Mouse (Mus musculus): ENCODE results near the gene Vps18. TPM values are rescaled to one million over a fixed set of nuclear protein-coding genes. Genes with fewer than 3 reads are reported as not detected.

The Vps18 gene
- polyA plus RNA-seq, 1 experiment from 2014 or later: 10.9 TPM

DNA sequence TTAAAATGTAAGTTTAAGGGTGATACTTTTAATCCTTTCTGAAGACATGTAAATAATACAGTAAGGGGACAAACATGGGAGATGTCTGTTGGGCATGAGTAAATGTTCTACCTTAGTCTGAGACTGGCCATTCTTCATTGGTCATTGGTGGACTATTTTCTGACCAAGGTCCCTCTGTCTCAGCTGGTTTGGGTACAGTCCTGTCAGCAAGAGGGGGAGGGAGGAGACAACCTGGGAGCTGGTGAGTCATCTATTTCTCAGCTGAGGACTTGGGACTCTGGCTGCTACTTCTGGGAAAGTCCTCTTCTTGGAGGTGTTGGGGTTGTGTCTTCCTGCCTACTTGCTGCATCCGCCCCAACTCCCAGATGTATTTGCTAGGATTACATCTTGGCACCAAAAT lies 14.4 kb upstream of the Vps18 start:
- Histone ChIP-seq H3K36me3 (ENCODE audit: control insufficient read depth, insufficient read depth, low read length) (no peaks in the 10 kb centered on the region), H3K4me3 (ENCODE audit: low read depth, low read length) (no peak overlapping the region), H3K4me2 (replicated peaks; ENCODE audit: low read depth, low read length) (no peak overlapping the region), H3K9me3 (ENCODE audit: control insufficient read depth, low read depth, low read length) (no peaks in the 10 kb centered on the region), H3K27ac (ENCODE audit: low read length) (no peak overlapping the region), H3K4me1 (ENCODE audit: control insufficient read depth, insufficient read depth, low read length) (no peaks in the 10 kb centered on the region), H3K9ac (replicated peaks; ENCODE audit: low read depth, low read length) (no peak overlapping the region), H3K27me3 (ENCODE audit: control insufficient read depth, insufficient read depth, low read length) (no peaks in the 10 kb centered on the region)
- no peak for ATAC-seq (ENCODE audit: insufficient number of reproducible peaks, insufficient read depth, low FRiP score, low read depth)
- WGBS: 79% methylated on average over 1 of the region's 1 CpGs

DNA sequence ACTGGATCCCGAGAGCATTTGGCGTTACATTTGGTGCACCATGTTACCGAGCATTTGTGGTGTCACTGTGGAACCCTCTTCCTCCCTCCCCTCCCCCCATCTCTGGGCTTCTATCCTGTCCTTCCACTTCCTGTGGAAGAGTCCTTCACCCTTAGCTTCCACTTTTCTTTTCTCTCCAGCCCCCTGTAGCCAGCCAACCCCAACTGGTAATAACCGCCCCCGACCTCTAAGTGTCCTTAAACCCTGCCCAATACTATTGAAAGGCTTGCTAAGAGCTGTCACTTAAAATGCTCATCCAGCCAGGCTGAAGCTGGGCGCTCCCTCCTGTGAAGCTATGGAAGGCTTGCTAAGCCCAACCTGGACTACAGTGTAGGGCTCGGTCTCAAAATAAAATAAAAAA lies 11.6 kb upstream of the Vps18 start:
- no peak for ATAC-seq (ENCODE audit: insufficient number of reproducible peaks, insufficient read depth, low FRiP score, low read depth)
- H3K27ac ChIP-seq (ENCODE audit: low read length): no peak overlapping the region
- WGBS: 76% methylated on average over 7 of the region's 7 CpGs

DNA sequence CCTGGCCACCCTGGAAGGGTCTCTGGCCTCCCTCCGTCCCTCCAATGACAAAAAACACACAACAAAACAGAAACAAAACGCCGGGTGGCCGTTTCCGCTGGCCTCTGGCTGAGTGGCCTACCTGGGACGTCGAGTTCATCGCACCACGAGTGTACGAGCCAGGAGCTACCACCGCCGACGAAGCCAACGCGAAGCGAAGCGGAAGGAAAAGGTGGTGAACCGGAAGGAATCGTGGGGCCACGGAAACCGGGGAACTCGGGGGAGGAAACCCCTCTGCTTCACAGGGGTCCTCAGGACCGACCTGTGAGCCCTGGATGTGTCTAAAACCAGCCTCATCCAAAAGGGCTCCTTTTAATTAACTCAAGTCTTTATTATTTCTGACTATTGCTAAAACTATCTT lies 10.7 kb upstream of the Vps18 start:
- H3K9ac ChIP-seq (replicated peaks; ENCODE audit: low read depth, low read length): no peak overlapping the region
- no peaks in the 10 kb centered on the region for H3K9me3 ChIP-seq (ENCODE audit: control insufficient read depth, low read depth, low read length)
- no peaks in the 10 kb centered on the region for H3K4me1 ChIP-seq (ENCODE audit: control insufficient read depth, insufficient read depth, low read length)
- no peak overlapping the region for H3K4me3 ChIP-seq (ENCODE audit: low read depth, low read length)
- WGBS: 88% methylated on average over 23 of the region's 23 CpGs
- no peak for ATAC-seq (ENCODE audit: insufficient number of reproducible peaks, insufficient read depth, low FRiP score, low read depth)
- no peaks in the 10 kb centered on the region for H3K36me3 ChIP-seq (ENCODE audit: control insufficient read depth, insufficient read depth, low read length)
- H3K27me3 ChIP-seq (ENCODE audit: control insufficient read depth, insufficient read depth, low read length): no peaks in the 10 kb centered on the region
- H3K27ac ChIP-seq (ENCODE audit: low read length): no peak overlapping the region
- H3K4me2 ChIP-seq (replicated peaks; ENCODE audit: low read depth, low read length): no peak overlapping the region

More for the DNA sequence above, 11.6 kb upstream of the Vps18 start:
- no peaks in the 10 kb centered on the region for H3K27me3 ChIP-seq (ENCODE audit: control insufficient read depth, insufficient read depth, low read length)
- H3K4me2 ChIP-seq (replicated peaks; ENCODE audit: low read depth, low read length): no peak overlapping the region
- H3K36me3 ChIP-seq (ENCODE audit: control insufficient read depth, insufficient read depth, low read length): no peaks in the 10 kb centered on the region
- H3K4me3 ChIP-seq (ENCODE audit: low read depth, low read length): no peak overlapping the region
- H3K9ac ChIP-seq (replicated peaks; ENCODE audit: low read depth, low read length): no peak overlapping the region
- no peaks in the 10 kb centered on the region for H3K4me1 ChIP-seq (ENCODE audit: control insufficient read depth, insufficient read depth, low read length)
- H3K9me3 ChIP-seq (ENCODE audit: control insufficient read depth, low read depth, low read length): no peaks in the 10 kb centered on the region

DNA sequence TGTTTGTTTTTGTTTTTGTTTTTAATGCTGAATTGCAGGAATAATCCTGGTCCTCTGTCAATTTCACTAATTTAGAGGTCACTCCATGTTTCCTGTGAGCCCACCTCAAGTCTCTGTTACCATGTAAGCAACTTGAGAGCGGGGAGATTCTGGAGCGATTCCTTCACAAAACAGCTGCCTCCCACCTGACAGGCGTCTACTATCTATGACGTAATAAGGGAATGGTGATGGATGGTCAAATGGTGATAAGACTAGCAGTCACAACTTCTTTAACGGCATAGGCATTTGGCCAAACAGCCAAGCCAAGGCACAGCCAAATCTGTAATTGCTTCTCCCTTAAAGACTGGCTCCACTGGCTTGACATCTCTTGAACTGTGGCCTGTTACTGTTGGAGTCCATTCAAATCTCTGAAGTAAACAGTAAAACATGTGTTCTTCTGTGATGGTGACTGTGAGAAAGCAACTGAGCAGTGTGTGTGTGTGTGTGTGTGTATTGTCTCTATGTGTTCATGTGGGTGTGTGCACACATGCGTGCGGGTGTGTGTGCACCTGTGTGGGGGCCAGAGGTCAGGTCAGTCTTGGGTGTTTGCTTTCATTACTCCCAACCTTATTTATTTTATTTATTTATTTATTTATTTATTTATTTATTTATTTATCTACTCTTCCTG lies 6.5 kb upstream of the Vps18 start:
- ATAC-seq (ENCODE audit: insufficient number of reproducible peaks, insufficient read depth, low FRiP score, low read depth): no peak
- Histone ChIP-seq H3K36me3 (ENCODE audit: control insufficient read depth, insufficient read depth, low read length) (no peaks in the 10 kb centered on the region), H3K4me2 (replicated peaks; ENCODE audit: low read depth, low read length) (no peak overlapping the region), H3K27me3 (ENCODE audit: control insufficient read depth, insufficient read depth, low read length) (no peaks in the 10 kb centered on the region), H3K9me3 (ENCODE audit: control insufficient read depth, low read depth, low read length) (no peaks in the 10 kb centered on the region), H3K27ac (ENCODE audit: low read length) (no peak overlapping the region), H3K4me3 (ENCODE audit: low read depth, low read length) (no peak overlapping the region), H3K4me1 (ENCODE audit: control insufficient read depth, insufficient read depth, low read length) (no peaks in the 10 kb centered on the region), H3K9ac (replicated peaks; ENCODE audit: low read depth, low read length) (no peak overlapping the region)
- WGBS: 76% methylated on average over 7 of the region's 7 CpGs

DNA sequence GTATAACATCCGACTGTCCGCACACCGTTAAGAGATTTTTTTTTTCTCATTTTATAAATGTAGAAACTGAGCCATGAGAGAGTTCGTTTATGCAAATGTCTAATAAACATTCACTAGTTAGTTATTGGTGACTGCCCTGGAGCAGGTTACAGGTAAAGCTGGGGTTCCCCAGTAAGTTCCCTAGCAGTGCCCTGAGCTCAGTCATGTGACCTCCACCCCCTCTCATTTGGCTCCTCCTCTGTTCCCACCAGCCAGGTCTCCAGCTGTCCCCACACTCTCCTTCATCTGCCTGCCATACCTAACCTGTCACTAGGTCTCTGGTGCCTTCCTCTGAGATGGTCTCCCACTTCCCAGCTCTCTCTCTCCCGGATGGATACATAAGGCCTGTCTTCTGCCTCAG lies 1.2 kb upstream of the Vps18 start:
- Histone ChIP-seq H3K27ac (ENCODE audit: low read length) (no peak overlapping the region), H3K4me2 (replicated peaks; ENCODE audit: low read depth, low read length) (no peak overlapping the region), H3K4me1 (ENCODE audit: control insufficient read depth, insufficient read depth, low read length) (peaks cover 9% of the 10 kb centered on the region; the same call in 1 of the 2 replicates), H3K36me3 (ENCODE audit: control insufficient read depth, insufficient read depth, low read length) (peaks cover 18% of the 10 kb centered on the region; the same call in 1 of the 2 replicates), H3K4me3 (ENCODE audit: low read depth, low read length) (no peak overlapping the region), H3K9me3 (ENCODE audit: control insufficient read depth, low read depth, low read length) (no peaks in the 10 kb centered on the region), H3K27me3 (ENCODE audit: control insufficient read depth, insufficient read depth, low read length) (no peaks in the 10 kb centered on the region), H3K9ac (replicated peaks; ENCODE audit: low read depth, low read length) (no peak overlapping the region)
- ATAC-seq (ENCODE audit: insufficient number of reproducible peaks, insufficient read depth, low FRiP score, low read depth): no peak
- 84% methylated on average over 5 of the region's 5 CpGs for WGBS

DNA sequence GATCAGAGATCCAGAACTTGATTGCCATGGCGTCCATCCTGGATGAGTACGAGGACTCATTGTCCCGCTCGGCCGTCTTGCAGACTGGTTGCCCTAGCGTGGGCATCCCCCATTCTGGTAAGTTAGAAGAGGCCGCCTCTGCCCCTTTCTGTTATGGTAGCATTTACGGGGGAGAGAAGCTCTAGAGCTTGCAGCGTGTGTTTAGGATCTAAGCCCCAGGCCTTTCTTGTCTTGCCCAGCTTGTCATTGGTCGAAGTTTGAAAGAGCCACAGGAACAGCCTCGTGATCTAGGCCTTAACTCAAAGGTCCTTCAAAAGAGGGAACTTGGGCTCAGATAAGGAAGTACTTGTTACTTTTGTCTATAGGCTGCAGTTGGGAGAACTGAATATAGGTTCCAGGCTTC lies 475 bp downstream of the Vps18 start:
- Histone ChIP-seq H3K36me3 (ENCODE audit: control insufficient read depth, insufficient read depth, low read length) (peaks cover 35% of the 10 kb centered on the region), H3K27ac (ENCODE audit: low read length) (no peak overlapping the region; the same call in 1 of the 2 replicates), H3K9me3 (ENCODE audit: control insufficient read depth, low read depth, low read length) (no peaks in the 10 kb centered on the region), H3K27me3 (ENCODE audit: control insufficient read depth, insufficient read depth, low read length) (no peaks in the 10 kb centered on the region), H3K4me2 (replicated peaks; ENCODE audit: low read depth, low read length) (peak overlapping the region; percentile 87), H3K4me3 (ENCODE audit: low read depth, low read length) (peak overlapping the region; percentile 68), H3K4me1 (ENCODE audit: control insufficient read depth, insufficient read depth, low read length) (peaks cover 9% of the 10 kb centered on the region; the same call in 1 of the 2 replicates), H3K9ac (replicated peaks; ENCODE audit: low read depth, low read length) (peak overlapping the region; percentile 64)
- 3% methylated on average over 11 of the region's 11 CpGs for WGBS
- no peak for ATAC-seq (ENCODE audit: insufficient number of reproducible peaks, insufficient read depth, low FRiP score, low read depth)

DNA sequence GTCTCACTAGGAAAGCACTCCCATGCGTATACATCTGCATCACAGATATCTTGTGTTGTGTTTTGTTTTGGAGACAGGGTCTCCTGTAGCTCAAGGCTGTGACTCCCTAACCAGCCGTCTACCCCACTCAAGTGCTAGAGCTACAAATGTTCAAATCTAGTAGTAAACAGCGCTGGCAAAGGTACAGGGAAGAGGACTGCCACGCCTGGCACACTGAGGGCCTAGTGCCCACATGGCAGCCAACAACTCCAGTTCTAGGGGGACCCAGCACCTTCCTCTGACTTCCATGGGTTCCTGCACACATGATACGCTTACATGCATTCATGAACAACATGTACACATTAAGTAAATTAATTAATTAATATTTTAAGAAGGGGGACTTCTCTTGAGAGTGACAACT lies 3.7 kb downstream of the Vps18 start:
- H3K4me3 ChIP-seq (ENCODE audit: low read depth, low read length): no peak overlapping the region
- no peak overlapping the region for H3K9ac ChIP-seq (replicated peaks; ENCODE audit: low read depth, low read length)
- 91% methylated on average over 5 of the region's 5 CpGs for WGBS
- ATAC-seq (ENCODE audit: insufficient number of reproducible peaks, insufficient read depth, low FRiP score, low read depth): no peak
- no peak overlapping the region for H3K27ac ChIP-seq (ENCODE audit: low read length)
- peaks cover 57% of the 10 kb centered on the region for H3K36me3 ChIP-seq (ENCODE audit: control insufficient read depth, insufficient read depth, low read length)
- H3K4me1 ChIP-seq (ENCODE audit: control insufficient read depth, insufficient read depth, low read length): peaks cover 9% of the 10 kb centered on the region; the same call in 1 of the 2 replicates
- no peak overlapping the region for H3K4me2 ChIP-seq (replicated peaks; ENCODE audit: low read depth, low read length)
- H3K27me3 ChIP-seq (ENCODE audit: control insufficient read depth, insufficient read depth, low read length): no peaks in the 10 kb centered on the region
- H3K9me3 ChIP-seq (ENCODE audit: control insufficient read depth, low read depth, low read length): no peaks in the 10 kb centered on the region

DNA sequence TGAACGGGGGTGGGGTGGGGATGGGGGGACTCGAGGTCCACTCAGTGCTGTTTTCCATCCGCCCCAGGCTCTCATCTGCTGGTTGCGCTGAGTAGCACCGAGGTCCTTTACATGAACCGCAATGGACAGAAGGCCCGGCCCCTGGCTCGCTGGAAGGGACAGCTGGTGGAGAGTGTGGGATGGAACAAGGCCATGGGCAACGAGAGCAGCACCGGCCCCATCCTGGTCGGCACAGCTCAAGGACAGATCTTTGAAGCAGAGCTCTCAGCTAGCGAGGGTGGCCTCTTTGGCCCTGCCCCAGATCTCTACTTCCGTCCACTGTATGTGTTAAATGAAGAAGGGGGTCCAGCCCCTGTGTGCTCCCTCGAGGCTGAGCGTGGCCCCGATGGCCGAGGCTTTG lies 4.3 kb downstream of the Vps18 start:
- Histone ChIP-seq H3K9me3 (ENCODE audit: control insufficient read depth, low read depth, low read length) (no peaks in the 10 kb centered on the region), H3K4me2 (replicated peaks; ENCODE audit: low read depth, low read length) (no peak overlapping the region), H3K27ac (ENCODE audit: low read length) (no peak overlapping the region), H3K9ac (replicated peaks; ENCODE audit: low read depth, low read length) (no peak overlapping the region), H3K27me3 (ENCODE audit: control insufficient read depth, insufficient read depth, low read length) (no peaks in the 10 kb centered on the region), H3K36me3 (ENCODE audit: control insufficient read depth, insufficient read depth, low read length) (peaks cover 63% of the 10 kb centered on the region), H3K4me3 (ENCODE audit: low read depth, low read length) (no peak overlapping the region), H3K4me1 (ENCODE audit: control insufficient read depth, insufficient read depth, low read length) (peaks cover 7% of the 10 kb centered on the region; the same call in 1 of the 2 replicates)
- ATAC-seq (ENCODE audit: insufficient number of reproducible peaks, insufficient read depth, low FRiP score, low read depth): no peak
- WGBS: 91% methylated on average over 17 of the region's 17 CpGs

DNA sequence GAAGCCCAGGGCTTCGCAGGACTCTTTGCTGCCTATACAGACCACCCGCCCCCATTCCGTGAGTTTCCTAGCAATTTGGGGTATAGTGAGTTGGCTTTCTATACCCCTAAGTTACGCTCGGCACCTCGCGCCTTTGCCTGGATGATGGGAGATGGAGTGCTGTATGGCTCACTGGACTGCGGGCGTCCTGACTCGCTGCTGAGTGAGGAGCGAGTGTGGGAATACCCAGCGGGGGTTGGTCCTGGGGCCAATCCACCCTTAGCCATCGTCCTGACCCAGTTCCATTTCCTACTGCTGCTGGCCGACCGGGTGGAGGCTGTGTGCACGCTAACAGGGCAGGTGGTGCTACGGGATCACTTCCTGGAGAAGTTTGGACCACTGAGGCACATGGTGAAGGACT lies 4.8 kb downstream of the Vps18 start:
- Histone ChIP-seq H3K9ac (replicated peaks; ENCODE audit: low read depth, low read length) (no peak overlapping the region), H3K9me3 (ENCODE audit: control insufficient read depth, low read depth, low read length) (no peaks in the 10 kb centered on the region), H3K27me3 (ENCODE audit: control insufficient read depth, insufficient read depth, low read length) (no peaks in the 10 kb centered on the region), H3K4me3 (ENCODE audit: low read depth, low read length) (no peak overlapping the region), H3K27ac (ENCODE audit: low read length) (no peak overlapping the region), H3K4me1 (ENCODE audit: control insufficient read depth, insufficient read depth, low read length) (peaks cover 4% of the 10 kb centered on the region; the same call in 1 of the 2 replicates), H3K36me3 (ENCODE audit: control insufficient read depth, insufficient read depth, low read length) (peaks cover 64% of the 10 kb centered on the region), H3K4me2 (replicated peaks; ENCODE audit: low read depth, low read length) (no peak overlapping the region)
- WGBS: 96% methylated on average over 17 of the region's 17 CpGs
- no peak for ATAC-seq (ENCODE audit: insufficient number of reproducible peaks, insufficient read depth, low FRiP score, low read depth)
